Mouse (Mus musculus) C2C12 (cell line): ENCODE measurements around the gene Prn. TPM values are rescaled to one million over a fixed set of nuclear protein-coding genes. Genes with fewer than 3 reads are reported as not detected.

Experiments
- H3K27me3 ChIP-seq: one replicate; pipeline ENCODE4 v1.6.1; 2011; ENCODE audit not compliant: control insufficient read depth, insufficient read depth, insufficient read length
- H3K36me3 ChIP-seq: one replicate; pipeline ENCODE4 v1.6.1; 2011; ENCODE audit not compliant: control insufficient read depth, insufficient read depth
- H3K4me3 ChIP-seq: one replicate; pipeline ENCODE4 v1.5.1; 2011; ENCODE audit warnings: mild to moderate bottlenecking, control low read depth; ENCODE audit not compliant: poor library complexity, insufficient read depth, severe bottlenecking
- H3K79me2 ChIP-seq: one replicate; pipeline ENCODE4 v1.6.1; 2011; ENCODE audit not compliant: control insufficient read depth, insufficient read depth
- H3K79me3 ChIP-seq: one replicate; pipeline ENCODE4 v1.6.1; 2011; ENCODE audit warnings: low read depth, control low read depth
- H3ac ChIP-seq: one replicate; pipeline ENCODE3; 2011; ENCODE audit warnings: low read depth; ENCODE audit not compliant: control insufficient read depth, insufficient read length
- CEBPB ChIP-seq: IDR thresholded peaks from one replicate; pipeline ENCODE4 v1.6.1; 2011; ENCODE audit warnings: low read depth, mild to moderate bottlenecking, control low read depth, moderate library complexity
- CTCF ChIP-seq: IDR thresholded peaks from one replicate; pipeline ENCODE4 v1.5.1; 2011; ENCODE audit not compliant: control insufficient read depth, insufficient read depth, insufficient read length
- FOSL1 ChIP-seq: IDR thresholded peaks from one replicate; pipeline ENCODE4 v1.8.0; 2011; ENCODE audit warnings: mild to moderate bottlenecking, low read length; ENCODE audit not compliant: poor library complexity, insufficient read depth, severe bottlenecking
- MAX ChIP-seq: IDR thresholded peaks from one replicate; pipeline ENCODE4 v1.6.1; 2011; ENCODE audit warnings: mild to moderate bottlenecking, control low read depth
- MYOD1 ChIP-seq: IDR thresholded peaks from one replicate; pipeline ENCODE4 v1.6.1; 2011; ENCODE audit warnings: low read depth; ENCODE audit not compliant: control insufficient read depth, insufficient read length
- MYOG ChIP-seq: IDR thresholded peaks from one replicate; pipeline ENCODE4 v1.6.1; 2011; ENCODE audit not compliant: control insufficient read depth, insufficient read length; ENCODE audit errors: extremely low read depth
- USF1 ChIP-seq: IDR thresholded peaks from one replicate; pipeline ENCODE4 v1.6.1; 2011; ENCODE audit warnings: low read depth, mild to moderate bottlenecking, control low read depth, moderate library complexity
- polyA plus RNA-seq: library from polyadenylated mRNA; unstranded; fragments of >200 nt; fragmentation: generic; extraction: Trizol; gene quantifications from one replicate; pipeline ENCODE4 v1.2.1, GENCODE M21; 2012; ENCODE audit warnings: missing spikeins

Prn gene
- polyA plus RNA-seq, 1 experiment, result not detected

- H3K36me3 ChIP-seq, result no peaks in the 10 kb centered on the region
- H3ac ChIP-seq, result no peak overlapping the region
- no peak for TF ChIP-seq MAX
- TF ChIP-seq MYOG, result no peak
- no peak for TF ChIP-seq USF1
- no peak for TF ChIP-seq CEBPB
- no peak for TF ChIP-seq FOSL1
- TF ChIP-seq MYOD1, result no peak
- TF ChIP-seq CTCF, result no peak
- H3K79me2 ChIP-seq, result no peaks in the 10 kb centered on the region
- no peaks in the 10 kb centered on the region for H3K79me3 ChIP-seq
- H3K27me3 ChIP-seq, result no peaks in the 10 kb centered on the region
- no peak overlapping the region for H3K4me3 ChIP-seq
These were observed 36.0 kb downstream of the Prn start for GRCm38 (mm10) chr2:131945765-131946164.

DNA sequence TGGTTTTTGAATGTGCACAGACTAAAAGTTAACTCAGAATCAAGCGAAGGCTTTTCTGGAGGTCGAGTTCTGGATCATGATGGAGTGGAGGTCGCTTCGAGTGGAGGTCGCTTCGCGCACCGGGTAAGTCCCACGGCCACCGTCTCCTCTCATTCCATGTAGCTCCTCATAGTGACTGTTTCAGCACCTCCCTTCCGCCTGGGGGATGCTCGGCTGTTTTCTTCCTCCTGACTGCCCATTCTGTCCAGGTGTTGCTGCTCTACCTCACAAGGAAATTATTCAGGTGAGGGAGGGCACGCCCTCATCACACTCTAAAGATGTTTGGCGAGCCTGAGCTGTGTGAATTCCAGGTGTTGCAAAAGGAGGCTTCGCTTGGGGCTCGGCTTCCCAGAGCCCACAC, 36.6 kb downstream of the Prn start:
- Histone ChIP-seq H3K36me3 (no peaks in the 10 kb centered on the region), H3K27me3 (no peaks in the 10 kb centered on the region), H3K79me2 (no peaks in the 10 kb centered on the region), H3K4me3 (no peak overlapping the region), H3K79me3 (no peaks in the 10 kb centered on the region), H3ac (no peak overlapping the region)
- no peak for TF ChIP-seq FOSL1
- no peak for TF ChIP-seq MAX
- no peak for TF ChIP-seq MYOD1
- TF ChIP-seq USF1, result no peak
- TF ChIP-seq MYOG, result no peak

DNA sequence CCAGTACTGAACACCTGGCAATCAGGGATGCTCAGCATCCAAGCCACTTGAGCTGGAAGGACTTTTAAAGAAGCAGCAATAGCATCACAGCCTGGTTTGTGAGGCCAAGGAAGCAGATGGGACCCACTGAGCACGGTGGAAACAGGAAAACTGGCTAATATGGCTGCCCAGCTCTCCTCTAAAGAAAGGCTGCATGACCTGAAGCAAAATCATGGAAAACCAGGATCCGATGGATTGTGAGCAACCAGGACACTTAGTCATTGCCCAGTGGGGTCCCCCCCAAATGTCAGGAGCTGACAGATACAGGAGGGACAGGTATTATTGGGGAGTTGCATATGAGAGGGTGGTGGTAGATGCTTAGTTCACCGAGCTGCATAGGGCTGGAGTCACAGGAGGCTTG, 38.4 kb downstream of the Prn start:
- Histone ChIP-seq H3K27me3 (peaks cover 6% of the 10 kb centered on the region), H3ac (no peak overlapping the region), H3K36me3 (no peaks in the 10 kb centered on the region), H3K79me2 (no peaks in the 10 kb centered on the region), H3K79me3 (no peaks in the 10 kb centered on the region), H3K4me3 (no peak overlapping the region)
- no peak for TF ChIP-seq CTCF
- no peak for TF ChIP-seq CEBPB
- TF ChIP-seq USF1, result no peak

- no peak overlapping the region for H3K4me3 ChIP-seq
- no peaks in the 10 kb centered on the region for H3K79me2 ChIP-seq
- no peaks in the 10 kb centered on the region for H3K36me3 ChIP-seq
- no peaks in the 10 kb centered on the region for H3K79me3 ChIP-seq
- TF ChIP-seq CTCF (no peak), CEBPB (no peak), FOSL1 (no peak), MYOD1 (no peak), MYOG (no peak), MAX (no peak)
- peaks cover 8% of the 10 kb centered on the region for H3K27me3 ChIP-seq
- H3ac ChIP-seq, result no peak overlapping the region
These were observed 39.3 kb downstream of the Prn start for GRCm38 (mm10) chr2:131948916-131949639.

DNA sequence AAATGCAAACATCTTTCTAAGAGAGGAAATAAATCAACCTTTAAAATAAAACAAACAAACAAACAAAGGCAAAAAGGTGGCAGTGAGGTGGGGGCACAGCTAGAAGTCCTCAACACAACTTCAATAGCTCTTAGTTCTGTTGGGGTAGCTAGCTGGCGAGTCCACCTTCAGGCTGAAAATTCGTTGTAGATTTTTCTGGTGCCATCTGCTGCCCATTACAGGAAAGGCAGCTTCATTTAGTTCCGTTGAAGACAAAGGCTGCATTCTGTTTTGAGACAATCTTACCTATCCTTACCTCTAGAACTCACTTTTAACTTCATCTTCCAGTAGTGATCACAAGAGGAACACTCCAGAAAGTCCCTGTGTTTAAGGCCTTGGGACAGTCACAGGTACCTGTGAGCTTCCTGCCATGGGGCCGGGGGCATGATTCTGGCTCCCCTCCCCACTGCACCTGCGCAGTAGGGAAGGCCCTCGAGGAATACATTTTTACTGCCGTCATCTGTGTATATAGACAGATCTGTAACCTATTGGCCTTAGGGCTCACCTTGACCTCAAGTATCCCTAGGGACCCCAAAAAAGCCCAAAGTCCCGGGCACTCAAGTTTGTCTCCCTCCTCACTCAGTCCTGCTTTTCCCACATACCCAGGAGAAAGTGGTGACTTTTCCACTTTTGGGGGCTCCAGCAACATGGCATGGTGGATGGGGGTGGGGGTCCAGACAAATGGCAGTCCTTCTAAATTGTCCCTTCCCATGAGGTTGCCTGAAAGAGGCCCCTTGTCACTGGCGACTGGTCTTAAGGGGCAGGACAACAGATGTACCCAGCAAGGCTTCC, 40.2 kb downstream of the Prn start:
- H3K79me2 ChIP-seq, result no peaks in the 10 kb centered on the region
- TF ChIP-seq USF1 (no peak), MAX (no peak), CTCF (no peak), CEBPB (no peak), MYOG (no peak), MYOD1 (no peak), FOSL1 (no peak)
- H3K36me3 ChIP-seq, result no peaks in the 10 kb centered on the region
- no peak overlapping the region for H3ac ChIP-seq
- no peaks in the 10 kb centered on the region for H3K79me3 ChIP-seq
- H3K4me3 ChIP-seq, result no peak overlapping the region
- peaks cover 8% of the 10 kb centered on the region for H3K27me3 ChIP-seq

DNA sequence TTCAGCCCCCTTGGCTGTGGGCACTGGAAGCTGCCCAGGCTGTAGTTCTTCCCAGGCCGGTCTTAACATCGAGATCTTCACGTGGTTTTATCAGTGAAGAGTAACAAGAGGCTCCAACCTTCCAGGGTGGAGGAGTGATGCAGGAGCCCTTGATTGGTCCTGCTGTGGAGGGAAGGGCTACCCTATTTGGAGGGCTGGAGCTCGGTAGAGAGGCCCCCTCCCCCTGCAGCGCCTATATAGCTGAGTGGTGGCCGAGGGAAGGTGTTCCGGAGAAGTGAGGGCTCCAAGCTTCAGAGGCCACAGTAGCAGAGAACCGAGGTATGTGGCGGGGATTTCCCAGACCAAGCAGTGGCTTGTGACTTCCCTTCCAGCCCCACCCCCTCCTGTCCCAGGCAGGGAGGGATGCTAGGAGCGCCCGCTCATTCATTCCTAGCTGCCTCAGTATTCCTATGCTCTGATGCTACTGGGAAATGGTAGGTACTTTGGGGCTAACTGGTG, 40.9 kb downstream of the Prn start, which contains the start of gene Prnd:
TSS of gene Prnd (plus strand) at position 264 of the 498 bp plus-strand sequence.
- H3K36me3 ChIP-seq, result no peaks in the 10 kb centered on the region
- H3K79me3 ChIP-seq, result no peaks in the 10 kb centered on the region
- H3K79me2 ChIP-seq, result no peaks in the 10 kb centered on the region
- TF ChIP-seq CTCF (no peak), MYOG (no peak), MYOD1 (no peak), FOSL1 (no peak), USF1 (no peak), CEBPB (no peak), MAX (no peak)
- H3K27me3 ChIP-seq, result peaks cover 8% of the 10 kb centered on the region
- H3K4me3 ChIP-seq, result no peak within 1 kb of the TSS
- H3ac ChIP-seq, result no peak within 1 kb of the TSS
